Mouse (Mus musculus) small intestine, adult 2 months (tissue): Measurements from ENCODE around the gene Pltp.

Experiments used
- CTCF ChIP-seq: fragments of 200-500 bp; IDR thresholded peaks from 2 replicates; pipeline ENCODE4 v1.5.1; 2012; ENCODE audit warnings: low read depth, mild to moderate bottlenecking, control low read depth, inconsistent platforms, low read length, moderate library complexity, mixed read lengths; ENCODE audit not compliant: insufficient replicate concordance, insufficient read length; ENCODE audit errors: extremely low read depth
- POLR2A ChIP-seq: fragments of 200-500 bp; IDR thresholded peaks from 2 replicates; pipeline ENCODE4 v1.6.1; 2012; ENCODE audit warnings: low read depth, mild to moderate bottlenecking, control low read depth, inconsistent platforms, low read length, moderate library complexity

DNA sequence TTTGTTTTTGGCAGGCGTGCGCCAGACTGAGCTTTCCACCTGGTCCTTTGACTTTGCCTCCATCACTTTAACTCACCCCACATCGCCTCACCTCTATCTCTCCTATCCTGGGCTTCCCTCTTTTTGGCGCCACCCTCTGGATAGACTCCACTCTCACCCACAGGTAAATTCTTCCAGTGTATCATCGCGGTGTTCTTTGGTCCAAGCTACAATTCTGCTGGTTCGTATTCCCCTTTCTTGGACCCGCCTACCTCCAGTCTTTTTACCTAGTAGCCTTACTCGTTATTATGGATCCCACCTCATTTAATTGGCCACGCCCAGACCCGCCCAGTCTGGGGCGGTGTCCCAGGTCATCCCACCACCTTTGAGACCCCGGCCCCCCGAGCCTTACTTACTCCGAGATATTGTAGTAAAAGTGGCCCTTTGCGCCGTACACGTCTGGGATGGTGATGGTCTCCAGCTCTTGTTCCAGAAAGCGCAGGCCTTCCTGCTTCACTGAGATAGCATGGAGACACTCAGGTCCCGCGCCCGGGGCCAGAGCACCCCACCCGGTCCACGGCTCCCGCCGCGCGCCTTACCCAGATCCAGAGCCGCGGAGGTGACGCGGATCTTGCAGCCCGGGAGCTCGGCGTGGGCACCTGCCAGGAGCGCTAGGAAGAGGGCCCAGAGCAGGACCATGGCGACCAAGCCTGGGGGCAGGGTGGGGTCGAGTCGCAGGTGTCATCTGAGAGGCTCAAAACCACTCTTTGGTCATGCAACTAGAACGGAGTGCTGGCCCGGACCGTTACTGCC is 1.0 kb downstream of the Pltp start:
- TF ChIP-seq CTCF (no peak), POLR2A (no peak)
